Mouse (Mus musculus): ENCODE data around the gene Edf1.
"Not testable (repeated sequence)": the region's sequence is repeated elsewhere in the genome, so short reads cannot be mapped to it uniquely, and the experiment has no call there.

Gene Edf1

GRCm38 (mm10) chr2:25557221-25557963, at the start of gene Edf1:
Edf1 (plus strand) TSS chr2:25557847.
- DNase-seq, result peak; percentile 97

DNA sequence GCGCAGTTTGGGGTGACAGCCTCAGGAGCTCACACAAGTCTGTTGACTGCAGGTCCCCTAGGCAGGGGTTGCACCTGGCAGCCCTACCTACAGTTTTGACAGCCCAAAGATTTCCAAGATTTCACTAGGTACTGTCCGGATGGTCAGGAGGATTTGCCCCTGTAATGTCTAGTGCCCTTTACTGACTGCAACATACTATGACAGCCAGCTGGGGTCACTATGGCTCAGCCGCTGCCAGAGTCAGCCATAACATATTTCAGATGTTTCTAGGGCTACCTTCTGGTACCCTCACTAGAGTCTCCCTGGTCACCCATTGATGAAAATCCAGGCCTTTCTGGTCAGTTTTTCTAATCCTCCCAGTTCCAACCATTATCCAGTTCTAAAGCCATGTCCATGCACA, 47.7 kb upstream of the Edf1 start:
- DNase-seq, result no peak

DNA sequence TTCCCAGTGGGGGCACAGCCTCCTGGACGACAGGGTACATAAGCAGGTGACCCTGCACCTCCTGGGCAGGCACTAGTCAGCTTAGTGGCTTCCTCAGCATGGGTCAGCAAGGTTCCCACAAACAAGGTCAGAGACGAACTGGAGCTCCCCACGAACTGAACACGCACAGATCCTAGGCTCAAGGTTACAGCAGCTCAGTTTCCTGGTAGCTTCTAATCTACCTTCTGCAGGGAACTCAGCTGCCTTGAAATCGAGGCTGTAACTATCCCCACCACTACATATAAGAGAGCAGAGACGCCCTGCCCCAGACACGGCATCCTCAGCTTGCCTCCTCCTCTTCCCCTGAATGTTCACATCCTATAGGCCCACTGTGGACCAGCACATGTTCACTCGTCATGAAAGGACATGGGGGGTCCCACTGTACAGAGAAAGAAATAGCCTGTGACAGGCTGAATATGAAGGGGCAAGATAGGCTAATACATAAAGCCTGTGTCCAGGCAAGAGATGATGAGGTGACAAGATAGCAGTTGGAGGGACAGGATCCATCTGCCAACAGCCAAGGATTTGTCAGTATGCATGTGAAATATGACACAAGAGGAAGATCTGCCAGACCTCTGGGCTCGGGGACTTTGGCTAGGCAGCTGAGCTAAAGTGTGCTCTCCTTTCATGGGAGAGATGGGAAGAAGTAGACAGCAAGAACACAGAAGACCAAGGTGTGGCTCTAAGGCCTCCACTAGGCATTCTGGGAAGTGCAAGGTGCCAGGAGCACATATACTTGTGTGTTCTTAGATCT, 30.9 kb upstream of the Edf1 start:
- DNase-seq, result no peak

DNA sequence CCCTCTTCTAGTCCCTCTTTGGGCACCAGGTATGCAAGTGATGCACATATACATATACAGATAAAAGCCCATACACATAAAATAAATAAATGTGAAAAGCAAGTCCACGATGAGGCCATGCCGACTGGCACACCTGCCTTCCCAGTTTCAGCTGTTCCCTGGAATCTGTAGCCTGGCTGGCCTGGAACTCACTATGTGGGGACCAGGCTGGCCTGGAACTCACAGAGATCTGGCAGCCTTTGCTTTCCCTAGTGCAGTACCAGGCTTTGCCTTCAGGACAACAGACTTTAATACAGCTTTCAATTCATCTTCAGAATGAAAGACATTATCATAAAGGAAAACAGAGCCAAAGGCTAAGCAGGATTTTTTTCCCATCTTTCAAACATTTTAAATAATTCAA, 23.9 kb upstream of the Edf1 start:
- DNase-seq, result no peak

GRCm38 (mm10) chr2:25534178-25534865, 23.3 kb upstream of the Edf1 start:
- peak; percentile 71 for DNase-seq

- DNase-seq, result no peak
Observed at GRCm38 (mm10) chr2:25534866-25535182, 22.8 kb upstream of the Edf1 start.

DNA sequence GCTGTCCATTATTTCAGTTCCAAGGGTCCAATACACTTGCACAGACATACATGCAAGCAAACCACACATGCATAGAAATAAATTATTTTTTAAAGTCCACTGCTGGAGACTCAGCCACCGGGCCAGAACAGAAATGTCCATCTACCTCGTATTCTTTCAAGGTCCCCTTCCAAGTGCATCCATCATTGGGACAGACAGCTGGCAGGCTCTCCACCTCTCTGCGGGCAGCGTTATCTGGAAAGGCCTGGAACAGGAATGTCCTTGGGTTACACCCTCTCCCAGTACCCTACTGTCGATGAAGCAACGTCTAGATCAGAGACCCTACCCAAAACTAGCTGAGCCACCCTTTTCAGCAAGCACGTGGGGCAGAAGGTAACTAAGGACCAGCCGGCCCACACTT, 21.1 kb upstream of the Edf1 start:
- DNase-seq, result no peak

- peak; percentile 52 for DNase-seq
Observed at GRCm38 (mm10) chr2:25540541-25540948, 17.1 kb upstream of the Edf1 start.

DNA sequence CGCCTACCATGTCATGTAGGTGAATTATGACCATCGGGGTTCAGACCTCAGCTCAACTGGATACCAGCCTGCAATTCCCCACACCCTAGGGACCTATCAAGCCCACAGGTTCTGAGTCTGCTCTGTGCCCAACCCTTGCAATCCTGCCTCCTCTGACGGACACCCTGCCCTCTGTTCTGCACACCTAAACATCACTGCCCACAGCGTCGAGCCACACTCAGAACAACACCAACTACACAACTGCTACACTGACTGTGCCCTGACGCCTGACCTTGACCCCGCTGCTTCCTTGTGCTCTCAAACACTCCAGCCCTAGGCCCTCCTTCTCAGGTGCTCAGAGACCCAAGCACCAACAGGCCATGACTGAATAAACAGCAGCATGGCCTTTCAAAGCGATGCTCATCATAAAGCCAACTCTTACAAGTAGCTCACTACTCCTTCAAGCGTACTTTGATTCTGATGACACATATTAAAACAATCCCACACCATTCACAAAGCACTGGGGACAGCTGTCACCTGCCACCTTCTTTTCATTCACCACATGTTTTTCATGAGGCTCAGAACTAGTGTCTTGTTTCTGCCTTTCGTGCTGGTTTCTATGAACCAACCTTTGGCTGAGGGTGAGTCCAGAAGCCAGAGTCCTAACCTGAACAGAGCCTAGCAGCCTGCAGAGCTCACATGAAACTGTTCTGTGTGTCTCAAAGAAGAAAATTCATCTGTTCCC, 15.8 kb upstream of the Edf1 start:
- no peak for DNase-seq

- no peak for DNase-seq
Observed at GRCm38 (mm10) chr2:25545996-25546810, 11.4 kb upstream of the Edf1 start.

GRCm38 (mm10) chr2:25546811-25547491, 10.7 kb upstream of the Edf1 start, which contains the start of gene Traf2:
Traf2 (minus strand) TSS chr2:25546940.
- DNase-seq, result peak; percentile 99

- DNase-seq, result no peak
Observed at GRCm38 (mm10) chr2:25549021-25549991, 8.3 kb upstream of the Edf1 start.

GRCm38 (mm10) chr2:25551186-25551585, 6.5 kb upstream of the Edf1 start:
- peak; percentile 72 for DNase-seq

DNA sequence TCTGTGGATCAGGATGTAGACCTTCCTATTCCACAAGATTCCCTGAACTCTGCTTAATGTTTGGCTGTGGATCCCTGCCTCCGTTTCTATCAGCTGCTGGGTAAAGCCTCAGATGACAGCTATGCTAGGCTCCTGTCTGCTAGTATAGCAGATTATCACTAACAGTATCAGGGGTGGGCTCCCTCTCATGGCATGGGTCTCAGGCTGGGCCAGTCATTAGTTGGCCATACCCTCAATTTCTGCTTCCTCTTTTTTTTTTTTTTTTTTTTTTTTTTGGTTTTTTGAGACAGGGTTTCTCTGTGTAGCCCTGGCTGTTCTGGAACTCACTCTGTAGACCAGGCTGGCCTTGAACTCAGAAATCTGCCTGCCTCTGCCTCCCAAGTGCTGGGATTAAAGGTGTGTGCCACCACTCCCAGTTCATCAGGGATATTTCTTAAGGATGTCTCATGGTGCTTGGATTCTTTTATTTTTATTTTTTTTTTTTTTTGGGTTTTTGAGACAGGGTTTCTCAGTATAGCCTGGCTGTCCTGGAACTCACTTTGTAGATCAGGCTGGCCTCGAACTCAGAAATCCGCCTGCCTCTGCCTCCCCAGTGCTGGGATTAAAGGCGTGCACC, 4.4 kb upstream of the Edf1 start:
- not testable (repeated sequence) for DNase-seq

DNA sequence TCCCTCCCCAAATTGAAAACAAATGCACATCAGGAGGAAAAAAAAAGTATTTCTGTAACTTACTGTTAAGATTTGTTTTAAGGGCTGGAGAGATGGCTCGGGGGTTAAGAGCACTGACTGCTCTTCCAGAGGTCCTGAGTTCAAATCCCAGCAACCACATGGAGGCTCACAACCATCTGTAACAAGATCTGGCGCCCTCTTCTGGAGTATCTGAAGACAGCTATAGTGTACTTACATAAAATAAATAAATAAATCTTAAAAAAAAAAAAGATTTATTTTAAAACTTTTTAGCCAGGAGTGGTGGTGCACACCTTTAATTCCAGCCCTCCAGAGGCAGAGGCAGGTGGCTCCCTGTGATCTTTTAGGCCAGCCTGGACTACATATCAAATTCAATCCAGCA, 2.2 kb upstream of the Edf1 start:
- not testable (repeated sequence) for DNase-seq

GRCm38 (mm10) chr2:25556296-25556695, 1.4 kb upstream of the Edf1 start:
- no peak for DNase-seq

GRCm38 (mm10) chr2:25557964-25558360, 315 bp downstream of the Edf1 start:
- DNase-seq, result no peak

- DNase-seq, result no peak
Observed at GRCm38 (mm10) chr2:25558774-25559173, 1.1 kb downstream of the Edf1 start.

- DNase-seq, result no peak
Observed at GRCm38 (mm10) chr2:25560551-25560950, 2.9 kb downstream of the Edf1 start.

GRCm38 (mm10) chr2:25561946-25562345, 4.3 kb downstream of the Edf1 start:
- no peak for DNase-seq

Measured in kidney, postnatal 14 days (tissue).